Mouse (Mus musculus): ENCODE measurements around the gene Hoxa5.

GRCm38 (mm10) chr6:52201269-52201668, 3.1 kb downstream of the Hoxa5 start:
- no peak for TF ChIP-seq EP300 (IDR thresholded peaks at IDR 0.05; ENCODE audit: low read length)
- no peak for TF ChIP-seq CTCF (conservative IDR thresholded peaks at IDR 0.05 in 1 of 2, IDR thresholded peaks at IDR 0.05 in 1 of 2; ENCODE audit: low read depth in 2 of 2, low read length in 2 of 2)
- TF ChIP-seq MAZ (IDR thresholded peaks at IDR 0.05; ENCODE audit: low read depth, low read length), result no peak
- no peak for TF ChIP-seq TCF12 (IDR thresholded peaks at IDR 0.05; ENCODE audit: low read depth, low read length)
- TF ChIP-seq KAT2A (IDR thresholded peaks at IDR 0.05; ENCODE audit: insufficient replicate concordance, low read length), result no peak
- no peak for TF ChIP-seq POLR2AphosphoS2 (IDR thresholded peaks at IDR 0.05; ENCODE audit: low read depth, low read length)
- TF ChIP-seq POLR2A (IDR thresholded peaks at IDR 0.05; ENCODE audit: low read depth, low read length), result no peak
- no peak for TF ChIP-seq ZMIZ1 (IDR thresholded peaks at IDR 0.05; ENCODE audit: low read depth, low read length)
- no peak for TF ChIP-seq SIN3A (IDR thresholded peaks at IDR 0.05; ENCODE audit: low read length)
- no peak for TF ChIP-seq BHLHE40 (IDR thresholded peaks at IDR 0.05; ENCODE audit: low read depth, low read length)
- TF ChIP-seq ELF1 (IDR thresholded peaks at IDR 0.05; ENCODE audit: low read depth, low read length), result no peak
- no peak for TF ChIP-seq USF1 (IDR thresholded peaks at IDR 0.05; ENCODE audit: low read depth, low read length)
- no peak for TF ChIP-seq NRF1 (IDR thresholded peaks at IDR 0.05; ENCODE audit: low read depth, low read length)
- no peak for TF ChIP-seq ETS1 (conservative IDR thresholded peaks at IDR 0.05; ENCODE audit: low read depth, low read length)
